Comparison of ENCODE assay signal across 13 mouse cellular contexts in the genomic region with DNA sequence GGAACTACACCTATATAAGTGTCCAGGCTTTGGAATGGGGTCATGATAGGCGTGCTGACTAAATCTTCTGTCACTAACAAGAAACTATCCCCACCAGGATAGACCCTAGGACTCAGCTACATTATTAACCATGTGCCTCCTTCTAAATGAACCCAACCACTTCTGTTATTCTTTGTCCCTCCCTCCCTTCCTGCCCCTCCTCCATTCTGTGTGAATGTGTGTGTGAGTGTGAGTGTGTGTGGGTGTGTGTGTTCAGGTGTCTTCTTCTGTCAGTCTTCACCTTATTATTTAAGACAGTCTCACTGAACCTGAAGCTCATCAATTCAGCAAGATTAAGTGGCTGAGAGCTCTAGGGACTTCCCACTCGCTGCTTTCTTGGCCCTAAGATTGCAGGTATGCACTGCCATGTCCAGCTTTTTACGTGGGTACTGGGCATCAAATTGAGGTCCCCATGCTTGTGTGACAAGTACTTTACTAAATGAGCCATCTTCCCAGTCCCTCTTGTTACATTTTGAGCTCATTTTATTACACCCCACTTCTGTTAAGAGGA. TPM values are rescaled to one million over a fixed set of nuclear protein-coding genes. Genes with fewer than 3 reads are reported as not detected.
DNase-seq lines count a peak whose midpoint lies in the region; ATAC-seq and TF ChIP-seq lines count a peak whose summit lies in the region.
"Had no signal": no experiment of that assay in that cellular context is flagged by ENCODE, and none has a peak within 500 bp of the region (broad histone marks: within the 10 kb centered on the region; RNA-seq: fewer than 3 reads in every experiment).

No protein-coding gene starts in this region.

- 0 out of 2 replicates have a peak overlapping the region, but pooled peaks have one; percentile 4 for H3K4me2 ChIP-seq in heart, embryonic 12.5 days
- H3K4me2 ChIP-seq in hindbrain, embryonic 16.5 days (ENCODE audit: low read length): peak overlapping the region; percentile 88
- H3K4me2 ChIP-seq in neural tube, embryonic 15.5 days: peak overlapping the region; percentile 89
- H3K4me2 ChIP-seq in intestine, postnatal 0 days (replicated peaks; ENCODE audit: low read depth): no peak overlapping the region
- H3K4me2 ChIP-seq: liver, embryonic 11.5 days had no signal

- H3K4me3 ChIP-seq in heart, embryonic 12.5 days: no peak overlapping the region
- H3K4me3 ChIP-seq in hindbrain, embryonic 16.5 days (ENCODE audit: low read length): peak overlapping the region; percentile 77
- H3K4me3 ChIP-seq in neural tube, embryonic 15.5 days (replicated peaks): peak overlapping the region; percentile 84
- H3K4me3 ChIP-seq in intestine, postnatal 0 days (ENCODE audit: low read depth, low read length): no peak overlapping the region
- H3K4me3 ChIP-seq: embryonic facial prominence, embryonic 12.5 days had no signal

- H3K27me3 ChIP-seq in heart, embryonic 12.5 days (replicated peaks): peaks cover 3% of the 10 kb centered on the region; the same call in 1 of the 2 replicates
- H3K27me3 ChIP-seq in hindbrain, embryonic 16.5 days (replicated peaks; ENCODE audit: control insufficient read depth, insufficient read depth, low read length): no peaks in the 10 kb centered on the region
- H3K27me3 ChIP-seq in neural tube, embryonic 15.5 days (replicated peaks): no peaks in the 10 kb centered on the region
- H3K27me3 ChIP-seq in intestine, postnatal 0 days (replicated peaks; ENCODE audit: control insufficient read depth, insufficient read depth, low read length): peaks cover 22% of the 10 kb centered on the region

- H3K36me3 ChIP-seq in heart, embryonic 12.5 days: no peaks in the 10 kb centered on the region
- no peaks in the 10 kb centered on the region for H3K36me3 ChIP-seq in hindbrain, embryonic 16.5 days (ENCODE audit: control insufficient read depth, insufficient read depth, low read length)
- H3K36me3 ChIP-seq in neural tube, embryonic 15.5 days: no peaks in the 10 kb centered on the region
- H3K36me3 ChIP-seq in intestine, postnatal 0 days (ENCODE audit: control insufficient read depth, insufficient read depth): no peaks in the 10 kb centered on the region
- H3K36me3 ChIP-seq: embryonic facial prominence, embryonic 12.5 days had no signal

- intact Hi-C loops in heart, postnatal 14 days (cut with DNase I): no loop called here

- no peak for DNase-seq in heart, postnatal 14 days
- peak; percentile 56 to 70 for DNase-seq in spleen, postnatal 36 days (ENCODE audit: low spot score in 2 of 2)
- DNase-seq in spleen, adult 12 weeks (ENCODE audit: low spot score): no peak
- no peak for DNase-seq in frontal cortex, adult 2 months (ENCODE audit: extremely low spot score in 1 of 2, low spot score in 1 of 2)
- DNase-seq: gastrocnemius, postnatal 25 days; kidney, adult 8-10 months; layer of hippocampus, postnatal 36 days had no signal

- 81% methylated on average over 3 of the region's 3 CpGs for WGBS in heart, embryonic 12.5 days
- WGBS in hindbrain, embryonic 16.5 days: 58% methylated on average over 3 of the region's 3 CpGs
- 66% methylated on average over 3 of the region's 3 CpGs for WGBS in neural tube, embryonic 15.5 days
- WGBS in intestine, postnatal 0 days: 86% methylated on average over 3 of the region's 3 CpGs

- no peaks in the 10 kb centered on the region for H3K9me3 ChIP-seq in heart, embryonic 12.5 days (replicated peaks)
- H3K9me3 ChIP-seq in hindbrain, embryonic 16.5 days (ENCODE audit: control insufficient read depth, low read length): no peaks in the 10 kb centered on the region
- H3K9me3 ChIP-seq in neural tube, embryonic 15.5 days (replicated peaks): no peaks in the 10 kb centered on the region
- H3K9me3 ChIP-seq in intestine, postnatal 0 days (ENCODE audit: control insufficient read depth): no peaks in the 10 kb centered on the region
- H3K9me3 ChIP-seq: embryonic facial prominence, embryonic 12.5 days had no signal

- H3K9ac ChIP-seq in heart, embryonic 12.5 days: no peak overlapping the region
- peak overlapping the region; percentile 8; the same call in 1 of the 2 replicates for H3K9ac ChIP-seq in hindbrain, embryonic 16.5 days (ENCODE audit: low read depth, low read length)
- 0 out of 2 replicates have a peak overlapping the region, but pooled peaks have one; percentile 72 for H3K9ac ChIP-seq in neural tube, embryonic 15.5 days (replicated peaks)
- no peak overlapping the region for H3K9ac ChIP-seq in intestine, postnatal 0 days (ENCODE audit: low read depth, low read length)
- H3K9ac ChIP-seq: embryonic facial prominence, embryonic 12.5 days had no signal

- peaks cover 59% of the 10 kb centered on the region for H3K4me1 ChIP-seq in heart, embryonic 12.5 days (replicated peaks)
- H3K4me1 ChIP-seq in hindbrain, embryonic 16.5 days (ENCODE audit: control insufficient read depth, insufficient read depth, low read depth, low read length): peaks cover 16% of the 10 kb centered on the region
- H3K4me1 ChIP-seq in neural tube, embryonic 15.5 days: peaks cover 52% of the 10 kb centered on the region
- no peaks in the 10 kb centered on the region for H3K4me1 ChIP-seq in intestine, postnatal 0 days (replicated peaks; ENCODE audit: control insufficient read depth, insufficient read depth, low read length)

- no peak for TF ChIP-seq CTCF in intestine, postnatal 0 days (IDR thresholded peaks at IDR 0.05; ENCODE audit: low read depth)

- ATAC-seq in heart, embryonic 12.5 days (ENCODE audit: insufficient number of reproducible peaks, low FRiP score): no peak
- ATAC-seq in hindbrain, embryonic 16.5 days: no peak
- ATAC-seq in neural tube, embryonic 15.5 days (ENCODE audit: low FRiP score): no peak
- no peak for ATAC-seq in intestine, postnatal 0 days

- H3K27ac ChIP-seq in heart, embryonic 12.5 days (ENCODE audit: poor library complexity, severe bottlenecking): peak overlapping the region; percentile 67; the same call in 1 of the 2 replicates
- H3K27ac ChIP-seq in hindbrain, embryonic 16.5 days (ENCODE audit: low read depth, low read length): peak overlapping the region; percentile 45
- H3K27ac ChIP-seq in neural tube, embryonic 15.5 days (replicated peaks): peak overlapping the region; percentile 93
- no peak overlapping the region for H3K27ac ChIP-seq in intestine, postnatal 0 days (ENCODE audit: low read depth, low read length)
- H3K27ac ChIP-seq: embryonic facial prominence, embryonic 12.5 days had no signal

RNA-seq across cellular contexts. Expression of a gene that starts 58.9 kb away (rescaled TPM):
- 10.5 and 10.9 TPM in 2 replicates for polyA plus RNA-seq in heart, embryonic 12.5 days (2016; fragmentation: Nextera tagmentation; extraction: Ambion mirVana)
- 1 to 10 TPM; 8.9 to 9.2 TPM for total RNA-seq in heart, postnatal 14 days (2021)
- polyA plus RNA-seq in hindbrain, embryonic 16.5 days (2015; fragmentation: Nextera tagmentation; extraction: Ambion mirVana): 19.1 and 22.8 TPM in 2 replicates
- 21.3 and 24.0 TPM in 2 replicates for polyA plus RNA-seq in neural tube, embryonic 15.5 days (2015; fragmentation: Nextera tagmentation; extraction: Ambion mirVana)
- polyA plus RNA-seq in intestine, postnatal 0 days (2015; fragmentation: Nextera tagmentation; extraction: Ambion mirVana): 0.70 and 0.80 TPM in 2 replicates
- 28.2 and 33.2 TPM in 2 replicates for polyA plus RNA-seq in frontal cortex, adult 2 months (2012; rRNA removed)

Comparison
In these comparisons a context has a peak if more than half of its experiments do, and no peak if none do; other contexts are left out.
1. DNase-seq: peak in spleen, postnatal 36 days (2 of 2); none in heart, postnatal 14 days (0 of 2), spleen, adult 12 weeks (single experiment) and frontal cortex, adult 2 months (0 of 2).
2. H3K4me3 ChIP-seq: peak in hindbrain, embryonic 16.5 days (single experiment) and neural tube, embryonic 15.5 days (single experiment); none in heart, embryonic 12.5 days (single experiment) and intestine, postnatal 0 days (single experiment).
3. H3K9ac ChIP-seq: peak in hindbrain, embryonic 16.5 days (single experiment) and neural tube, embryonic 15.5 days (single experiment); none in heart, embryonic 12.5 days (single experiment) and intestine, postnatal 0 days (single experiment).